Mouse (Mus musculus): ENCODE data around the gene Adgrg7. TPM values are rescaled to one million over a fixed set of nuclear protein-coding genes. Genes with fewer than 3 reads are reported as not detected.

Adgrg7 gene
- polyA plus RNA-seq (2014; fragmentation: Illumina TruSeq; extraction: RNeasy Lipid Tissue Mini Kit (QIAGEN cat#74804); ENCODE audit: low read depth, low replicate concordance), result 1,206 TPM

DNA sequence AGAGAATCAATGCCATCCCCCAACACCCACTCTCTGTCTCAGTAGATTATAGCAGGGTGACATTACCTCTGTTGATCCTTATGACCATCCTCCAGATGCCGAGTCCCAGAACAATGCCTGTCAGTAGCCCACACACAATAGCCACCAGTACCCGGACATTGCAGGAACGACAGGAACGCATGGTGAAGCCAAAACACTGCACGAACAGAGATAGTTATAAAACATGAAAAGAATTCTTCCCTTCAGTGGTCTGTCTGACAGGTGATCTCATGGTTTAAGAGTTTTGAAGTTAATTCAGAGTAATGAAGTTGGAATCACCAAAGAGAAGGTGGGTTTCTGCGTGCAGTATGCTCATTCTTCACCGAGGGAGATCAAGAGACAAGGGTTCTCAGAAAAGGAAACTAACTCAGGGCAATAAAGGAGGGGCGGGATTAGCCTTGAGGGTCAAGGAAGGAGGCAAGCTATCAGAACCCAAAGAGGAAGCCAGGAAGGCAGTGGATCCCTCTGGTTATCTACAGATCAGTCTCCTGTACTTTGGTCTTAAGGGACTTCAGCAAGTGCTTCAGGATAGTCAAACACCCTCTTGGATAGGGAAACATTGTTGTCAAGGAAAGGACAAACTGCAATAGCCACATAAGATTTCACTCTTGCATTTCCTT, at the start of gene Adgrg7:
Gene Adgrg7, minus strand, starts transcription at position 375 of the 659 bp plus-strand sequence.

GRCm38 (mm10) chr16:56717224-56718200, 78.1 kb downstream of the Adgrg7 start, which contains the start of gene Tfg:
Gene Tfg, minus strand, starts transcription at chr16:56717450.

Other genes with a start within 250 kb of the Adgrg7 start
- gene Tfg, start 78.4 kb downstream of the Adgrg7 start, polyA plus RNA-seq (2014; fragmentation: Illumina TruSeq; extraction: RNeasy Lipid Tissue Mini Kit (QIAGEN cat#74804); ENCODE audit: low read depth, low replicate concordance), result 331 TPM
- 13.3 TPM for gene Tmem45a, start 90.3 kb upstream of the Adgrg7 start, polyA plus RNA-seq (2014; fragmentation: Illumina TruSeq; extraction: RNeasy Lipid Tissue Mini Kit (QIAGEN cat#74804); ENCODE audit: low read depth, low replicate concordance)
- not detected for gene Lnp1, start 132.2 kb upstream of the Adgrg7 start, polyA plus RNA-seq (2014; fragmentation: Illumina TruSeq; extraction: RNeasy Lipid Tissue Mini Kit (QIAGEN cat#74804); ENCODE audit: low read depth, low replicate concordance)

All from sigmoid colon, adult 10 weeks (tissue).